Comparison of ENCODE assay signal across 27 mouse cellular contexts in genomic region chr15:87236096-87236495, GRCm38 (mm10).
DNase-seq lines count a peak whose midpoint lies in the region; ATAC-seq and TF ChIP-seq lines count a peak whose summit lies in the region.
"Had no signal": no experiment of that assay in that cellular context is flagged by ENCODE, and none has a peak within 500 bp of the region (broad histone marks: within the 10 kb centered on the region; RNA-seq: fewer than 3 reads in every experiment).

No protein-coding gene starts in this region.

- H3K4me2 ChIP-seq in forebrain, embryonic 14.5 days (ENCODE audit: low read length): no peak overlapping the region
- H3K4me2 ChIP-seq in forebrain, embryonic 11.5 days (ENCODE audit: low read depth, low read length, severe bottlenecking): no peak overlapping the region
- H3K4me2 ChIP-seq in midbrain, embryonic 14.5 days (ENCODE audit: low read length): no peak overlapping the region
- no peak overlapping the region for H3K4me2 ChIP-seq in midbrain, postnatal 0 days (ENCODE audit: low read depth, low read length, poor library complexity, severe bottlenecking)
- H3K4me2 ChIP-seq: embryonic facial prominence, embryonic 13.5 days; embryonic facial prominence, embryonic 15.5 days; forebrain, embryonic 13.5 days had no signal

- H3K9ac ChIP-seq in forebrain, embryonic 14.5 days (ENCODE audit: low read length): no peak overlapping the region
- no peak overlapping the region for H3K9ac ChIP-seq in forebrain, embryonic 11.5 days (ENCODE audit: low read length)
- H3K9ac ChIP-seq in midbrain, embryonic 14.5 days (replicated peaks; ENCODE audit: low read length): no peak overlapping the region
- no peak overlapping the region for H3K9ac ChIP-seq in midbrain, postnatal 0 days (replicated peaks; ENCODE audit: low read length, poor library complexity, severe bottlenecking)
- H3K9ac ChIP-seq: embryonic facial prominence, embryonic 13.5 days; embryonic facial prominence, embryonic 15.5 days; forebrain, embryonic 13.5 days had no signal

- DNase-seq in forebrain, embryonic 14.5 days (ENCODE audit: low spot score): peak; percentile 24
- no peak for DNase-seq in forebrain, embryonic 11.5 days (ENCODE audit: low spot score)
- DNase-seq in midbrain, embryonic 14.5 days: peak; percentile 27
- DNase-seq in midbrain, postnatal 0 days (ENCODE audit: low spot score): no peak
- DNase-seq in brain, embryonic 14.5 days (ENCODE audit: low read depth): peak; percentile 52
- DNase-seq: adrenal gland, adult 8-10 months; adrenal gland, postnatal 14 days; adrenal gland, postnatal 36 days; B cell, adult 2 months; cerebellum, adult 11 months; cerebellum, adult 18-20 months; cerebellum, adult 8-10 months; cerebellum, adult 9-11 months; cerebellum, postnatal 14 days; cerebellum, postnatal 36 days; embryo, embryonic 11 days had no signal

- TF ChIP-seq CTCF in midbrain, postnatal 0 days (IDR thresholded peaks at IDR 0.05): no peak
- TF ChIP-seq CTCF in brain, embryonic 14.5 days (IDR thresholded peaks at IDR 0.05; ENCODE audit: borderline replicate concordance, extremely low read depth, insufficient read depth, insufficient read length): no peak

- WGBS in forebrain, embryonic 14.5 days: 37% methylated on average over 3 of the region's 3 CpGs
- WGBS in forebrain, embryonic 11.5 days: 82% methylated on average over 3 of the region's 3 CpGs
- WGBS in midbrain, embryonic 14.5 days: 44% methylated on average over 3 of the region's 3 CpGs
- WGBS in midbrain, postnatal 0 days: 35% methylated on average over 3 of the region's 3 CpGs

- no peak for ATAC-seq in forebrain, embryonic 14.5 days
- no peak for ATAC-seq in forebrain, embryonic 11.5 days (replicated peaks; ENCODE audit: low FRiP score)
- ATAC-seq in midbrain, embryonic 14.5 days (ENCODE audit: low FRiP score, low TSS enrichment): no peak
- ATAC-seq in midbrain, postnatal 0 days (ENCODE audit: low FRiP score): no peak
- ATAC-seq: activated CD4-positive, CD25-positive, alpha-beta regulatory T cell, adult 4 months; CD4-positive, CD25-positive, alpha-beta regulatory T cell, adult 4 months; forebrain, embryonic 13.5 days; forebrain, embryonic 16.5 days; Patski had no signal

- no peaks in the 10 kb centered on the region for H3K36me3 ChIP-seq in forebrain, embryonic 14.5 days (ENCODE audit: control insufficient read depth, insufficient read depth, low read length)
- no peaks in the 10 kb centered on the region for H3K36me3 ChIP-seq in forebrain, embryonic 11.5 days (ENCODE audit: control insufficient read depth, insufficient read depth, low read length)
- H3K36me3 ChIP-seq in midbrain, embryonic 14.5 days (ENCODE audit: control insufficient read depth, insufficient read depth, low read length): no peaks in the 10 kb centered on the region
- no peaks in the 10 kb centered on the region for H3K36me3 ChIP-seq in midbrain, postnatal 0 days (ENCODE audit: insufficient read depth, low read length)
- H3K36me3 ChIP-seq: embryonic facial prominence, embryonic 13.5 days; embryonic facial prominence, embryonic 15.5 days; forebrain, embryonic 10.5 days; G1E had no signal

- no peak overlapping the region for H3K4me3 ChIP-seq in forebrain, embryonic 14.5 days (ENCODE audit: low read depth, low read length)
- H3K4me3 ChIP-seq in forebrain, embryonic 11.5 days (ENCODE audit: low read depth, low read length): no peak overlapping the region
- no peak overlapping the region for H3K4me3 ChIP-seq in midbrain, embryonic 14.5 days (replicated peaks; ENCODE audit: low read depth, low read length)
- no peak overlapping the region for H3K4me3 ChIP-seq in midbrain, postnatal 0 days (ENCODE audit: low read depth, low read length)
- H3K4me3 ChIP-seq: embryonic facial prominence, embryonic 13.5 days; embryonic facial prominence, embryonic 15.5 days; erythroblast, embryonic 14.5 days; forebrain, embryonic 10.5 days; forebrain, embryonic 13.5 days had no signal

- H3K27me3 ChIP-seq in forebrain, embryonic 14.5 days (replicated peaks; ENCODE audit: control insufficient read depth, insufficient read depth, low read length): no peaks in the 10 kb centered on the region
- H3K27me3 ChIP-seq in forebrain, embryonic 11.5 days (ENCODE audit: control insufficient read depth, insufficient read depth, low read length): no peaks in the 10 kb centered on the region
- H3K27me3 ChIP-seq in midbrain, embryonic 14.5 days (ENCODE audit: control insufficient read depth, insufficient read depth, low read length): no peaks in the 10 kb centered on the region
- no peaks in the 10 kb centered on the region for H3K27me3 ChIP-seq in midbrain, postnatal 0 days (ENCODE audit: insufficient read depth, low read length)
- H3K27me3 ChIP-seq: CH12.LX; embryonic facial prominence, embryonic 13.5 days; embryonic facial prominence, embryonic 15.5 days; forebrain, embryonic 13.5 days; Patski had no signal

- no peaks in the 10 kb centered on the region for H3K4me1 ChIP-seq in forebrain, embryonic 14.5 days (ENCODE audit: control insufficient read depth, insufficient read depth, low read length)
- H3K4me1 ChIP-seq in forebrain, embryonic 11.5 days (replicated peaks; ENCODE audit: control insufficient read depth, insufficient read depth, low read length): no peaks in the 10 kb centered on the region
- no peaks in the 10 kb centered on the region for H3K4me1 ChIP-seq in midbrain, embryonic 14.5 days (ENCODE audit: control insufficient read depth, insufficient read depth, low read length)
- no peaks in the 10 kb centered on the region for H3K4me1 ChIP-seq in midbrain, postnatal 0 days (ENCODE audit: insufficient read depth, low read length)
- H3K4me1 ChIP-seq: embryonic facial prominence, embryonic 13.5 days; embryonic facial prominence, embryonic 15.5 days; forebrain, embryonic 10.5 days; forebrain, embryonic 13.5 days had no signal

- H3K27ac ChIP-seq in forebrain, embryonic 14.5 days (ENCODE audit: low read depth, low read length): no peak overlapping the region
- no peak overlapping the region for H3K27ac ChIP-seq in forebrain, embryonic 11.5 days (ENCODE audit: low read depth, low read length)
- H3K27ac ChIP-seq in midbrain, embryonic 14.5 days (replicated peaks; ENCODE audit: low read depth, low read length): 0 out of 2 replicates have a peak overlapping the region, but pooled peaks have one; percentile 13
- H3K27ac ChIP-seq in midbrain, postnatal 0 days (ENCODE audit: low read depth, low read length): no peak overlapping the region
- H3K27ac ChIP-seq: embryonic facial prominence, embryonic 13.5 days; embryonic facial prominence, embryonic 15.5 days; forebrain, embryonic 10.5 days; forebrain, embryonic 13.5 days had no signal

- no peaks in the 10 kb centered on the region for H3K9me3 ChIP-seq in forebrain, embryonic 14.5 days (replicated peaks; ENCODE audit: control insufficient read depth, low read length)
- H3K9me3 ChIP-seq in forebrain, embryonic 11.5 days (ENCODE audit: control insufficient read depth, low read length): no peaks in the 10 kb centered on the region
- no peaks in the 10 kb centered on the region for H3K9me3 ChIP-seq in midbrain, embryonic 14.5 days (ENCODE audit: control insufficient read depth, low read length)
- no peaks in the 10 kb centered on the region for H3K9me3 ChIP-seq in midbrain, postnatal 0 days (ENCODE audit: low read length)
- H3K9me3 ChIP-seq: embryonic facial prominence, embryonic 13.5 days; embryonic facial prominence, embryonic 15.5 days; forebrain, embryonic 10.5 days; forebrain, embryonic 13.5 days had no signal

- TF ChIP-seq POLR2A in brain, embryonic 14.5 days (IDR thresholded peaks at IDR 0.05; ENCODE audit: borderline replicate concordance, extremely low read depth, insufficient read depth, insufficient read length, poor library complexity, severe bottlenecking): no peak

Comparison
In these comparisons a context has a peak if more than half of its experiments do, and no peak if none do; other contexts are left out.
1. DNase-seq: peak in forebrain, embryonic 14.5 days (single experiment), midbrain, embryonic 14.5 days (single experiment) and brain, embryonic 14.5 days (single experiment); none in forebrain, embryonic 11.5 days (single experiment) and midbrain, postnatal 0 days (single experiment).